In the genomic region with DNA sequence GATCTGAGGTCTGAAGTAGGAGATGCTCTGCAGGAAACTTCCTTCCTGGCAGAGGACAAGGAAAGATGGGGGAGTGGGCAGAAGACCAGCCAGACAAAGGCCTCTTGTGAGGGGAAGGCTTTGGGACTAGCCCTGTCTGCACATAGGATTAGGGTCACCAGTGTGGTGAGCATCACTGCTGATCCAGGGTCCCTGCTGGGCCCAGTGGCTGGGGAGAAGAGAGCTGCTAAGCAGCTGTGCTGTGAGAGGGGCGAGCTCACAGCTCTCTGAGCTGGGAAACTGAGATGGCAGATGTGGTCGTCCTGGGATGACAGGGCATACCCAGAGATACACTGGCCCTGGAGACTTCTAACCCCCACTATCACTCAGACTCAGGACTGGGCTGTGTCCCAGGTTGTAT, we compare ENCODE assay signal across 26 mouse cellular contexts. TPM values are rescaled to one million over a fixed set of nuclear protein-coding genes. Genes with fewer than 3 reads are reported as not detected.
DNase-seq lines count a peak whose midpoint lies in the region; ATAC-seq lines count a peak whose summit lies in the region.
"Had no signal": no experiment of that assay in that cellular context is flagged by ENCODE, and none has a peak within 500 bp of the region (broad histone marks: within the 10 kb centered on the region; RNA-seq: fewer than 3 reads in every experiment).

No protein-coding gene starts in this region.

- intact Hi-C loops in heart, postnatal 25 days (cut with DNase I): no loop called here

- H3K27me3 ChIP-seq in lung, embryonic 15.5 days: no peaks in the 10 kb centered on the region
- H3K27me3 ChIP-seq in limb, embryonic 10.5 days (ENCODE audit: low read depth, poor library complexity, severe bottlenecking): 0 out of 2 replicates have a peak, but pooled peaks cover 10% of the 10 kb centered on the region

- no peaks in the 10 kb centered on the region for H3K9me3 ChIP-seq in lung, embryonic 15.5 days
- no peaks in the 10 kb centered on the region for H3K9me3 ChIP-seq in limb, embryonic 10.5 days (replicated peaks)
- H3K9me3 ChIP-seq: heart, embryonic 13.5 days had no signal

- DNase-seq in heart, adult 11 months: peak; percentile 81
- DNase-seq in heart, postnatal 25 days (ENCODE audit: low spot score): no peak
- DNase-seq in lung, postnatal 4 days: no peak
- DNase-seq in 3T3-L1 (ENCODE audit: low read depth, low spot score): peak; percentile 47
- no peak for DNase-seq in limb, embryonic 10.5 days (ENCODE audit: low spot score)
- DNase-seq in kidney, postnatal 10 days: no peak
- DNase-seq: adrenal gland, adult 2 months; adrenal gland, postnatal 14 days; cerebellum, adult 11-12 months; cerebellum, adult 8-10 months; cerebellum, postnatal 10 days; cerebellum, postnatal 36 days; embryo, embryonic 11 days; gastrocnemius, postnatal 10 days; gastrocnemius, postnatal 36 days; heart, postnatal 14 days had no signal

- H3K4me3 ChIP-seq in lung, embryonic 15.5 days: no peak overlapping the region
- H3K4me3 ChIP-seq in limb, embryonic 10.5 days: no peak overlapping the region
- H3K4me3 ChIP-seq: heart, embryonic 13.5 days had no signal

- H3K27ac ChIP-seq in lung, embryonic 15.5 days: no peak overlapping the region
- H3K27ac ChIP-seq in limb, embryonic 10.5 days: peak overlapping the region; percentile 27
- H3K27ac ChIP-seq: heart, embryonic 13.5 days; hindbrain, embryonic 14.5 days; hindbrain, postnatal 0 days had no signal

- no peaks in the 10 kb centered on the region for H3K36me3 ChIP-seq in lung, embryonic 15.5 days
- no peaks in the 10 kb centered on the region for H3K36me3 ChIP-seq in limb, embryonic 10.5 days
- H3K36me3 ChIP-seq: heart, embryonic 13.5 days had no signal

- WGBS in lung, embryonic 15.5 days: 51% methylated on average over 2 of the region's 2 CpGs
- WGBS in limb, embryonic 10.5 days: 69% methylated on average over 2 of the region's 2 CpGs

- H3K4me2 ChIP-seq in lung, embryonic 15.5 days: no peak overlapping the region
- H3K4me2 ChIP-seq: heart, embryonic 13.5 days; hindbrain, embryonic 14.5 days had no signal

- no peak overlapping the region for H3K9ac ChIP-seq in lung, embryonic 15.5 days
- H3K9ac ChIP-seq: heart, embryonic 13.5 days; hindbrain, embryonic 14.5 days had no signal

- 0 out of 2 replicates have a peak, but pooled peaks have one; percentile 27 for ATAC-seq in lung, embryonic 15.5 days (ENCODE audit: borderline replicate concordance, extremely low read depth, low FRiP score, low TSS enrichment)
- ATAC-seq: CD4-positive, CD25-positive, alpha-beta regulatory T cell, adult 4 months; forebrain, embryonic 14.5 days; hindbrain, postnatal 0 days; inflammation-experienced regulatory T-cells, adult 6 months; intestine, embryonic 16.5 days had no signal

- no peaks in the 10 kb centered on the region for H3K4me1 ChIP-seq in lung, embryonic 15.5 days
- H3K4me1 ChIP-seq in limb, embryonic 10.5 days: peaks cover 23% of the 10 kb centered on the region

RNA-seq across cellular contexts. Expression of a gene that starts 20.8 kb away (rescaled TPM):
- 10 to 100 TPM; 71.8 to 76.3 TPM for total RNA-seq in heart, postnatal 25 days (2021)
- 53.0 and 65.0 TPM in 2 replicates for polyA plus RNA-seq in lung, embryonic 15.5 days (2015; fragmentation: Nextera tagmentation; extraction: Ambion mirVana)
- 61.9 and 101 TPM in 2 replicates for polyA plus RNA-seq in limb, embryonic 10.5 days (2016; fragmentation: Nextera tagmentation; extraction: Ambion mirVana)
- total RNA-seq: granulocyte monocyte progenitor cell, adult 5-6 weeks; hematopoietic stem cell, adult 5-6 weeks had no signal

RNA-seq across cellular contexts. Expression of a gene that starts 35.0 kb away (rescaled TPM):
- total RNA-seq in heart, postnatal 25 days (2021): 10 to 100 TPM; 13.0 to 15.1 TPM
- polyA plus RNA-seq in lung, embryonic 15.5 days (2015; fragmentation: Nextera tagmentation; extraction: Ambion mirVana): 7.5 and 8.2 TPM in 2 replicates
- 10.0 and 12.8 TPM in 2 replicates for polyA plus RNA-seq in limb, embryonic 10.5 days (2016; fragmentation: Nextera tagmentation; extraction: Ambion mirVana)

Comparison
In these comparisons a context has a peak if more than half of its experiments do, and no peak if none do; other contexts are left out.
1. DNase-seq: peak in heart, adult 11 months (single experiment) and 3T3-L1 (single experiment); none in heart, postnatal 25 days (single experiment), lung, postnatal 4 days (0 of 2), limb, embryonic 10.5 days (single experiment) and kidney, postnatal 10 days (single experiment).